Mouse (Mus musculus): ENCODE measurements around the gene Hmmr.
"Not testable (repeated sequence)": the region's sequence is repeated elsewhere in the genome, so short reads cannot be mapped to it uniquely, and the experiment has no call there.

Hmmr gene

DNA sequence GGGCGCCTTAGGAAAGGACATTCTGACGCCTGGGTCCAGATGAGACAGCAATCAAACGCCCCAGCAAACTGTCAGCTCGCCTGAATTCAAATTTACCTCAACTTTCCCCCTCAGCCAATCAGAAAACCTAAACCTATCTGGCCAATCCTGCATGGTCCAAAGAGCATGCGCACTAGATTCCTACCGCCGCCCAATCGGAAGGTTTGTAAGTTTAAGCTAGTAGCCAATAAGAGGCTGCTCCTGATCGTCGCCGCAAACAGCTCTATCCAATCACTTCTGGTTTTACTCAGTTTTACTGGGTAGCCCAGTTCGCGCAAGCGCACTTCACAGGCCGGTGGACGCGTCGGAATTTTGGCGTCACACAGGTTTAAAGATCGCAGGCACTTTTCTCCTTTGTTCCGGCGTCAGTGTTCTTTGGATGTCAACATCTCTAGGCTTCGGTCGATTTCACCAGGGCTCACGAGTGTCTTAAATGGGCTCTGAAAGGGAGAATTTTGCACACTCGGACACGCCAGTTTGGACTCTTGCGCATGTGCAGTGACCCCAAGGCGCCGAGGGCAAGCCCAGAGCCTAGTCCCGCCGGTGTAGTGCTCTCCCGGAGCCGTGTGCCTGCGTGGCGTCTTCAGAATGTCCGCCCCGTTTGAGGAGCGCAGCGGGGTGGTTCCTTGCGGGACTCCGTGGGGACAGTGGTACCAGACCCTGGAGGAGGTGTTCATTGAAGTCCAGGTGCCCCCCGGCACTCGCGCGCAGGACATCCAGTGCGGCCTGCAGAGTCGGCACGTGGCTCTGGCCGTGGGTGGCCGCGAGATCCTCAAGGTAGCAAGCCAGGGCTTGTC lies at the start of gene Hmmr, which contains the start of gene Nudcd2:
Gene Hmmr, minus strand, starts transcription at position 84 of the 836 bp plus-strand sequence.
Gene Nudcd2, plus strand, starts transcription at position 329 of the 836 bp plus-strand sequence.
- DNase-seq (ENCODE audit: low spot score), result peak; percentile 97

DNA sequence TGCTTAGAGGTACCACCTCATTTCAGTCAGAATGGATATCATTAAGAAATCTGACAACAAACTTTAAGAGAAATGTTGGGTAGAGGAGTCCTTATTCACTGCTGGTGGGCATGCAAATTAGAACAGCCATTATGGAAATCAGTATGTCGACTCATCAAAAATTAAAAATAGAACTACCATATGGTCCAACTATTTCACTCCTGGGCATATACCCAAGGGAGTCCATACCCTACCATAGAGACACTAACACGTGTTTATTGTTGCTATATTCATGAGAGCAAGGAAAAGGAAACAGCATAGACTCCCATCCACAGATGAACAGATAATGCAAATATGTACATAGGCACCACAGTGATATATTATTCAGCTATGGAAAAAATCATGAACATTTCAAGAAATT lies 48.6 kb upstream of the Hmmr start:
- DNase-seq (ENCODE audit: low spot score), result no peak

DNA sequence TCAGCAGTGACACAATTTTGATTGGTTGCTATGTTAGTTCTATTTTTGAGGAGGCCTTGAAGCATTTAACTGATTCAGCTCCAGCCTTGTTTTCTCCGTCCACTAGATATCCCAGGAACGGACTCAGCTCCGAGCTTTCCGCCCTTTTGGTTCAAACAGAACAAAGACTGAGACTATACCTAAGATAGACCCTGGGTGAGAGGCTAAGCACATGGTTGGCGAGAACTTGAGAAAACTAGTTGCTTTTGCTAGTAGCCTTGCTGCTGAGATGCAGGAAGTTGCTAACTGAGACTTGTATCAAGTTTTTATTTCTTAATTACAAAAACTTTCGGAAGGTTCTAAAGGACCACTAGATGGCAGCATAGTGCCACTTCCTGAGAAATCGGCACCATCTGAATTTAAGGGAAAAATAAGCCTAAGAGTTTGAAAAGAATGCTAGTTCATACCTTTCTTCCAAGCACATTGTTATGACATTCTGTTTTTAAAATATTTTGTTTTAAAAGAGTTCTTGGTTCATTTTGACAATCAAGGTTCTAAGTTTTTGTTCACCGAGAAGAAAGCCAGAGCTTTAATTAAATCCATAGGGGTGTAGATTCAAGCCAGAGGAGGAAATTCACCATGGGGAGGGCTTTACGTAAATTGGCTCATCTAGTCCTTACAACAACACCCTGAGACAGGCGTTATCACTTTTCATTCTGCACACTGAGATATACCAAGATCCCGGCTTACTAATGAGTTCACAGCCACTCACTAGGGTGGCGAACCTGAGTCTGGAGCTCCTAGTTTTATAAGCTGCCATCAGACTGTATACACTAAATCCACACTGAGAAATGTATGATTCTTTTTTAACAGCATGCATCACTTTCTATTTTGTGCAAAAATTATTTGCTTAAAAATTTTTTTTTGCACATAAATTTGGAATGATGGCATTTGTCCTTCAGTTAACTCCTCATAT lies 42.4 kb upstream of the Hmmr start:
- DNase-seq (ENCODE audit: low spot score), result no peak

DNA sequence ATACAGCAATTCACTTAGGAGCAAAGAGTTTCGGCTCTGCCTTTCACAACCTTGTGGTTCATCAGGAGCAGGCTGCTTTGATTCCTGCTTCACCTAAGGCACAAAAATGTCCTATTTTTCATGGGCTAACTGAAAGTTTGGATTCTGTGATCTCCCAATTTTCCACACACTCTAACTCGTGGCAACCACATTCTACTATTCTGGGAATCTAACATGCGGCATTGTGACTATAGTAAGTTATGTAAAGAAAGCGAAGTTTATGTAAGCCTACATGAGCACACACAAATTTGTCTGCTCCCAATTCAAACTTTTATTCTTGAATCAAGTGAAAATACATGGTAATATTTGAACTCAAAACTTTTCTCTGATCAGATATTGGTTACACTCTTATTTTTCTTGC lies 31.5 kb upstream of the Hmmr start:
- DNase-seq (ENCODE audit: low spot score), result no peak

DNA sequence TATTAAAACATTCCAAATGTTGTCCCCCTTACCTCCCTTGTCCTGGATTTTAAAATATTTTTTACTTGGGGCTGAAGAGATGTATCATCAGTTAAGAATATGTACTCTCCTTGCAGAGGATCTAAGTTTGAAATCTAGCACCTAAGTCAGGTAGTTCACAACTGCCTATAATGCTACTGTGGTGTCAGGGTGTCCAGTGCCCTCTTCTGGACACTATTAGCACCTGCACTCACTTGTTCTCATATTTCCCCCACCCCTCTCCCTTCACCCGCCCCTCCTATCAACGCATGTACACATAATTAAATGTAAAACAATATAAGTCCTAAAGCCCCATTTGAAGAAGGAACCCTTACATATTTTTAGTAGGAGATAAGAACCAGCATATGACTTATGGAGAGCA lies 30.2 kb upstream of the Hmmr start:
- DNase-seq (ENCODE audit: low spot score), result no peak

DNA sequence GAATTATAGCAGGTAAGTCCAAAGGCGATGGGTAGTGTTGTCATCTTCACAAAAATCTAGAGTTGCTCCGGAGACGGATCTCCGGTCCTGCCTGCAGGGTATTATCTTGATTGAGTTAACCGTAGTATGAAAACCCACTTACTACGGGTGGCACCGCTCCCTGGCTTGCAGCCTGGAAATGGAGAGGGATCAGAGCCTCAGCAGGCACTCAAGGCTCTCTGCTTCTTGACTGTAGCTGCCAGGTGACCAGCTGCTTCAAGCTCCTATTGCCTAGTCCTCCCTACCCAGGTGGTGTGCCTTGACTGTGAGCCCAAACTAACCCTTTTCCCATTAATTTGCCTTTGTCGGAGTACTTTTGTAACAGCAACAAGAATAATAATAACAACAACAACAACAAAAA lies 26.7 kb upstream of the Hmmr start:
- no peak for DNase-seq (ENCODE audit: low spot score)

DNA sequence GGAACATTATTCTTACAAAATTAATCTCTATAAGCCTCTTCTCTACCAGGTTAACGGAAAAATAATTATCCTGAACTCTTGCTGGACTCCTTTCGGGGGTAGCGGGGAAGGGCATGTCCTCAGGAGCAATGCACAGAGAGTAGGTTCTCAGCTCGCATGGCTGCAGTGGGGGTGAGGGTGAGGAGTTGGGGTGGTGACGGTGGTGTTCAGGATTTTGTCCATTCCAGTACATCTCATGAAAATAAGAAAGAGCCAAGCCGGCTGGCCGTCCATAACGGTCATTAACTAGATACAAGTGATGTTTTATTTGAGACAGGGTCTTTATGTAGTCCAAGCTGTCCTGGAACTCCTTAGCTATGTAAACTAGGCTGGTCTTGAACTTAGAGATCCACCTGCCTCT lies 22.7 kb upstream of the Hmmr start:
- DNase-seq (ENCODE audit: low spot score), result no peak

DNA sequence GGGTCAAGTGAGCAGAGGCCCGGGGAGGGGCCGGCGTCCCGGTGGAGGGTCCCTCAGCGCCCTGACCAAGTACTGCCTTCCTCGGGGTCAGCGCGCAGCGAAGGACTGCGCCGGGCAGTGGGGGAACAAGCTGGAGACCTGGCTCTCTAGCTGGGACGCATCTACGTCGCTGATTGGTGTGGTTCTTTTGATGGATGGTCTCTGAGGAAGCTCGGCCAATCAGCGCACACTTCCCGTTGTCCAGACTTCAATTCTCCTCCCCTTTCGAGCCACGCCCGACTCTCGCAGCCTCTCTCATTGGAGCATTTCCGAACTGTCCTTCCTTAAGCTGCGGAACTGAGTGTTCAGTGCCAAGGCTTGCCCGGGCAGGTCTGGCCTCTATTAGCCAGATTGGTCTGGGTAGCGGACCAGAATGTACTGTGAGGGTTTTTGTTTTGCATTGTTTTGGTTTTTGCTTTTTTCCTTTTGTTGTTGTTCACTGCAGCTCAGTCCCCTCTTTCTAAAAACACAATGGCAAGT lies 21.9 kb upstream of the Hmmr start, which contains the start of gene Ccng1:
Gene Ccng1, minus strand, starts transcription at position 203 of the 519 bp plus-strand sequence.
- peak; percentile 95 for DNase-seq (ENCODE audit: low spot score)

DNA sequence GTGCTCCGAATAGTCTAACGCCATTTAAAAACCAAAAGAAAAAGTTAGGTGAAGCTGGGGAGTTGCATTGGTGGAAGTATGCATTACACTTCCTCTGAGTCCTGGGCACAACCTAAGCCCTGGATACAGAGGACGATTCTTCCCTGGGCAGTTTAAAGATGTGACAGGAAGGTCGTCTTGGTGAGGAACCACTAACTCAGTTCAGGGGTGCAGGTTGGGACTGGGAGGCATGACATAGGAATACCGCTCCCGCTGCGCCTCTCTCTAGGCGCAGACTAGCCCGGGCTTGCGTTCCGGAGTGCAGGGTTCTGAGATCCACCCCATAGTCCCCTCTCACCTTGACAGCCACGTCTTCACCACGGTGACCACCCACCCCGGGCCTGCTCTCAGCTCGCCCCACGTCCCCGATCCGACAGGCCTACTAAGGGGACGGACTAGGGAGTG lies 21.5 kb upstream of the Hmmr start:
- DNase-seq (ENCODE audit: low spot score), result no peak

DNA sequence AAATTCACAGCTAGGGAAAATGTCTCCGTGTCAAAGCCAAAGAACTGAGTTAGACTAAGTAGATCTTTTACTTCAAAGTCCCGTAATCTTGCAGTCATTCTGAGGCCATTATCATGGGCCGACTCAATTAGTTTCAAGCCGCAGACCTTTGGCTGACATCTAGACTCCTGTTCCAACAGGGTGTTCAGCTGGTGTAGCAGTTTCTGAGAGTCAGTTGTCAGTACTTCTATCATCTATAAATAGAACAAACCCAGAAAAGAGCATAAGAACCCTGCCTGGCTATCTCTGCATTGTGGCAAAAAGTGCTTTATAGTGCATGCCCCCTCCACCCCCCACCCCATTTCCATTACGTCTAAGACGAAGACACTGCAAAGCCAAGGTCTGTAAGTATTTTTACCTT lies 20.6 kb upstream of the Hmmr start:
- DNase-seq (ENCODE audit: low spot score), result no peak

DNA sequence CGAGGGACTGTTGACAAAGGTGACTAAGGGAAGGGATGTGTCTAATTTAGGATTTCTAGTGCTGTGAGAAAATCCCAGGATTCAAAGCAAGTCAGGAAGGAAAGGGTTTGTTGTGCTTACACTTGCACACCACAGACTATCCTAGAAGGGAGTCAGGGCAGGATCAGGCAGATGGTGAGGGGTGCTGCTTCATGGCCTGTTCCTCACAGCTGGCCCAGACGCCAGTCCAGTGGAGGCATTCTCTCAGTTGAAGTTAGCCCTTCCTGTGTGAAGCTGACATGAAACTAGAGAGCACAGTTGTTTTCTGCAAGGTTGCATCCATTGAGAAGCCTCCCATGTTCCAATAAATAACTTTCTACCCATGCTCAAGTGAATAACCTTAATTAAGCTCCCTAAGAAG lies 14.5 kb upstream of the Hmmr start:
- DNase-seq (ENCODE audit: low spot score), result no peak

DNA sequence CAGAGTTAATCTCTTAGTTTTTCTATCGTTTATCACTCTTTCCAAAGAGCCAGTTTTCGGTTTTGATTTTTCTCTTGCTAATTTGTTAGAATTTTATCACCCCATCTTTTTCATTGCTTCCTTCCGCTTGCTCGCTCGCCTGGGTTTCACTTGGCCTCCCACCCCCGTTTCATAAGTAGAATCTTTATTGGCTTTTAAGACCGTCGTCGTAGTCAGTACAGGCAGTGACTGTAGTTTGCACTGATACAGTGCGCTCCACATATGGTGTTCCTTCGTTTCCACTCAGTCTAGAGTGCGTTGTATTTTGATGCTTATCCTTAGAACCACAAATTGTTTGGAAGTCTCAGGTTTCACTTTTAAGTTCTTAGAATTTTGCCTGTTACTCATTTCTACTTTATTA lies 13.1 kb upstream of the Hmmr start:
- DNase-seq (ENCODE audit: low spot score), result no peak

DNA sequence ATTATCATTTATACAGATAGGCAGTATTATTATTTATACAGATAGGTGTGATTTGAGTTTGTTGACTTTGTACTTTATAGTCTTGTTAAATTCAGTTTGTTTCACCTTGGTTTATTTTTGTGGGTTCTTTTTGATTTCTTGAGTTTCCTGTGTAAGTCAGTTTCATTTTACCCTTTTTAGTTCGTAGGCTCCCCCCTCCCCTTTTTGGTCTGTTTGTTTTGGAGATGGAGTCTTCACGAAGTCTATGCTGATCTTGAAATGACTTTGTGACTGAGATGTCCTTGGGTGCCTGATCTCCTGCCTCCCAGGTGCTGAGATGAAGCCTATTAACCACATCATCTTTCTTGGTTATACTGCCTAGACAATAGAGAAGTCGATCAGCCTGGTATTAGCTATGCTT lies 11.1 kb upstream of the Hmmr start:
- no peak for DNase-seq (ENCODE audit: low spot score)

DNA sequence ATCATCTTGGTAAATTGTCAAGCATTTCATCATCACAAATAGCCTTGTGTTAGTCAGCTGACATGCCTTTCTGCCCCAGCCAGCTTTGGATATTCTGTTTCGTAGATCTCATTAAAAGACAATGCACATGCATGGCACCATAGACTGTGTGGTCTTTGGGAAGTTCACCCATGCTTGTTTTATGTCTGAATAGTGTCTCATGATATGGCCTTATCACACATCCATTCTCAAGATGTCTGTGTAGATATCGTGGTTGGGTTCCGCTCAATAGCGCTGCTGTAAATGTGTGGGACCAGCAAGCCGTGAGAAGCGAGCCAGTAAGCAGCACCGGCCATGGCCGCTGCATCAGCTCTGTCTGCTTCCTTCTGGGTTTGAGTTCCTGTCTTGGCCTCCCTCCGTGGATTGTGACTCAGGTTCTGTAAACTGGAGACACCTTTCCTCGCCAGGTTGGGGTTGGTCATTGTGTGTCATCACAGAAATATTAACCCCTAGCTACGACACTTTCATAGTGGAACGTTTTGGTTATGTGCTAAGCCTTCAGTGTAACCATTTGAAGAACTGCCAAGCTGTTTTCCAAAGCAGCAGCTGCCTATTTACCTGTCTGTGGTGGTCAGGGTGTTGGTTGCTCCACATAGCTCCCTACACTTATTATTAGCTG lies 8.5 kb upstream of the Hmmr start:
- no peak for DNase-seq (ENCODE audit: low spot score)

DNA sequence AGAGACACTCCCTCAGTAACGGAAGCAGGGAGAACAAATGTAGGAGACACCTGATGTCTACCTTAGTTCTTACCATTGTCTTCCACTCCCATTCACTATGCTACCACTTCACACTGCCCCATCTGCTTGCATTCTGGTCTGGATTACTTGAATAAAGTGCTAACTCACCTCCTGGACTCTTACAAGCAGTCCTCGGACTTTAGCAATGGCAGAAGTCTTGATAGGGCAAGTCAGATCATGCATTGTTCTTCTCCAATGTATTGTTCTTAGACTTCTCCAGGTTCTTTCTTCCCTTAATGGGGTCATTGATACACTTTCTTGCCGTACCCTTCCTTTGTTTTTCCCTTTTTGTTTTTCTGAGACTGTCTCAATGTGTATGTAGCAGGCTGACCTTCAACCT lies 4.1 kb upstream of the Hmmr start:
- no peak for DNase-seq (ENCODE audit: low spot score)

DNA sequence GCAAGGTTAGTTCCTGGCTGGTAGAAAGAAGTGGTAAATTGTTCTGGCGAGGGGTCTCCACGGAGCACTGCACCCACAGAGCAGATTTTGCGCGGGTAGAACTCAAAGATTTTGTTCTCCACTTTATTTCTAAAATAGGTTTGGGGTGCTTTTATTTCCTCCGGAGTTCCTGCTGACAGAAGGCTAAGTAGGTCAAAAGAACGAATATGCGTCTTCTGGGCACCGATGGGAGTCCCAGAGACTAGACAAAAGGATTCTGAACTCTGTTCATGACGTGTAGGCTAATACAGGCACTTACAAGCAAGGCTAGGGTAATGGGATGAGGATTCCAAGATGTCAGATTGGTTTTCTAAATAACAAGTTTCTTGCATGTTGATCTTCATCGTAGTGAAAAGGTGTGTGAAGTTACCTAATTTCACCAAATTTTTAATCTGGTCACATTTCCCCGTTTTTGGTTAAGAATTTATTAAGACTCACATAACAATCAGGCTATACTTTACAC lies 1.1 kb upstream of the Hmmr start:
- DNase-seq (ENCODE audit: low spot score), result no peak

DNA sequence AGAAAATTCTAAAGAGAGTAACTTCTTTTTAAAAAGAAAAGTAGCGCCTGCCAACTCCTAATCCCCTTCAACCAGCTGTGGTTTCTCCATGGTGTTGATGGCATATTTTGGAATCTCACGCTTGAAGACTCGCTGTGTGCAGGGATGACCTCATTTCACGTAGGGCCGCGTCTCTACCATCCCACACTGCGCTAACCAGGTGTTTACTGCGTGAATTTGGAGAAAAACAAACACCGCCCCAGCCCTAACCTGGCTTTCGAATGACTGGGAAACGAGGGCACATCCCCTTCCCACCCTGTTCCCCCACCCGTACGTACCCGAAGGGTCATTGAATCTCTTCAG lies 254 bp downstream of the Hmmr start:
- DNase-seq (ENCODE audit: low spot score), result no peak

DNA sequence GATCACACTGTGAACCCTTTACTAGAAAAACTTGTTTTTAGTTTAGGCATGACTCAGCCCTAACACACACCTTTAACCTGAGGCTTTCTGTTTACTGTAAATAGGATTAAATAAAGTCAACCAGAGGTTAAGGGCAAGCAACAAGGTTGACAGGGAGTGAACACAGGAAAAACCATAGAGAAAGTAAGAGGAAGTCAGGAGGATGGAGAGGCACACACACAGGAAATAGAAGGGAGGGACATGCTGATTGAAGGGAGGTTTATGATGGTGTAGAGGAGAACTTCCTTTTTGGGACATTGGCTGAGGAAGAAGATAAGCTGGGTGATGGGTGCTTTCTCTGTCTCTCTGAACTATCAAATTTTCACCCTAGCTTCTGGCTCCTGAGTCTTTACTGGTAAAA lies 14.9 kb downstream of the Hmmr start:
- DNase-seq (ENCODE audit: low spot score), result no peak

DNA sequence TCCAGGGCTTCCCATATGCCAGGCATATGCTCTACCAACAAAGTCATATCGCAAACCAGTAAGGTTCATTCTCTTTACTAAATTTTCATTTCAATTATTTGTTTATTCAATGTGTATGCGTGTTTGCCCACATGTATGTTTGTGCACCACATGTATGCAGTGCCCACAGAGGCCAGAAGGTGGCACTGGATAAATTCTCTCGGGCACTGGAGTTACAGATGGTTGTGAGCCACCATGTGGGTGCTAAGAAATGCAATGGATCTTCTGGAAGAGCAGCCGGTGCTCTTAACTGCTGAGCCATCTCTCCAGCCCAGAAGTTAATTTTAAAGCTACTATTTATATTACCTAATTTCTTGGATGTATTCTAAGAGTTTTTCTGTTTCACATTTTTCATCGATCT lies 17.7 kb downstream of the Hmmr start:
- peak; percentile 22 for DNase-seq (ENCODE audit: low spot score)

DNA sequence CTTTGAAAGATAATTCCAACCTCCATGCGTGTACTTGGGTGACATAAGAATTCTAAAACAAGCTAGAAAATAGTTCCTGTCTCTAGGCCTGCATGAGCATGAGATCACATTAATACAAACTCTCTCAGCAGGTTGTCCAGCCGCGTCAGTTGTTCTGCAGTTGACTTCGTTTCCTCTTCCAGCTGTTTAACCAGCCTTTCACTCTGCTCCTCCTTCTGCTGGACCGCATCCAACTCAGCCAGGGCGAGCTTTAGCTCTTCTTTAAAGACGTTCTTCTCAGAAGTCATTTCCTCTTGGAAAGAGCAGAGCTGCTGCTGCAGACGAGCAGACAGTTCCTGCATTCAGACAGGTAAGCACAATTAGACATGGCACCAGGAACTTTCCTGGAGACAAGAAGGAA lies 19.4 kb downstream of the Hmmr start:
- no peak for DNase-seq (ENCODE audit: low spot score)

DNA sequence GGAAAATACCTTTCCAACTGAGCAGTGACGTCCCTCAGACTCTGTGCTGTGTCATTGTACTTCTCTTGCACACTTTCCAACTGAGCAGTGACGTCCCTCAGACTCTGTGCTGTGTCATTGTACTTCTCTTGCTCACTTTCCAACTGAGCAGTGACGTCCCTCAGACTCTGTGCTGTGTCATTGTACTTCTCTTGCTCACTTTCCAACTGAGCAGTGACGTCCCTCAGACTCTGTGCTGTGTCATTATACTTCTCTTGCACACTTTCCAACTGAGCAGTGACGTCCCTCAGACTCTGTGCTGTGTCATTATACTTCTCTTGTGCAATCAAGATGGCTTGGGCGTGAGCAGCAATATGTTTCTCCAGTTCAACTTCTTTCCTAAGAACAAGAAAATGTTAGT lies 23.3 kb downstream of the Hmmr start:
- not testable (repeated sequence) for DNase-seq (ENCODE audit: low spot score)

DNA sequence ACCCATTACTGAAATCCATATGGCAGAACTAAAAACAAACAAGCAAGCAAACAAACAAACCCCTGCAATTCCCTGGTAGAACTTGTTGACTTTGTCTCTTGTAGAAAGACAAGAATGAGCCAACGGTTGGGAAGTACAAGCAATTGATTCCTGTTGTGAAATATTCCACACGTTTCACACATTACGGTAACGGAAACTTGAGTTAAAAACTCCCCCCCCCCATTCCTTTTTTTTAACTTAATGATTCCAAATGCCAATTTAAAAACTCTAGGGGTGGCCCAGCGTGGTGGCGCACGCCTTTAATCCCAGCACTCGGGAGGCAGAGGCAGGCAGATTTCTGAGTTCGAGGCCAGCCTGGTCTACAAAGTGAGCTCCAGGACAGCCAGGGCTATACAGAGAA lies 38.1 kb downstream of the Hmmr start, which contains the start of gene Mat2b:
Gene Mat2b, minus strand, starts transcription at position 101 of the 400 bp plus-strand sequence.
- DNase-seq (ENCODE audit: low spot score), result no peak

Data from layer of hippocampus, adult 11-12 months (tissue).